Mouse (Mus musculus) embryonic stem cell, embryonic (primary cell): ENCODE data around the gene Comt.

Experiments used
- CTCF ChIA-PET, 4 experiments: fragments of 300-600 bp in 2 of 4; fragments of 350-600 bp in 2 of 4; sonication (Branson Sonifier 250); formaldehyde crosslinking; loops; one replicate each; lab custom pipeline; 2022; ENCODE audit warnings: inconsistent platforms in 2 of 4; lab: Charles Lee
- POLR2A ChIA-PET, 4 experiments: fragments of 300-600 bp in 2 of 4; fragments of 350-600 bp in 2 of 4; sonication (Branson Sonifier 250); formaldehyde crosslinking; loops; one replicate each; lab custom pipeline; 2022; ENCODE audit warnings: antibody characterized with exemption in 4 of 4, inconsistent platforms in 1 of 4; lab: Charles Lee

Comt gene

GRCm38 (mm10) chr16:18426802-18427280 is at the start of gene Comt:
TSS of gene Comt (minus strand) at chr16:18426852.
- ChIA-PET POLR2A (interaction anchor here in 2 of 4 experiments (0.5 to 1.7 kb wide), 5 partner anchors 21 to 449 kb away, joined by 3 to 4 read pairs (median 3); no protein-coding TSS in a partner anchor), CTCF (interaction anchor here in 3 of 4 experiments (0.5 to 1.9 kb wide), 7 partner anchors 17 to 190 kb away, joined by 3 to 10 read pairs (median 4); no protein-coding TSS in a partner anchor)

DNA sequence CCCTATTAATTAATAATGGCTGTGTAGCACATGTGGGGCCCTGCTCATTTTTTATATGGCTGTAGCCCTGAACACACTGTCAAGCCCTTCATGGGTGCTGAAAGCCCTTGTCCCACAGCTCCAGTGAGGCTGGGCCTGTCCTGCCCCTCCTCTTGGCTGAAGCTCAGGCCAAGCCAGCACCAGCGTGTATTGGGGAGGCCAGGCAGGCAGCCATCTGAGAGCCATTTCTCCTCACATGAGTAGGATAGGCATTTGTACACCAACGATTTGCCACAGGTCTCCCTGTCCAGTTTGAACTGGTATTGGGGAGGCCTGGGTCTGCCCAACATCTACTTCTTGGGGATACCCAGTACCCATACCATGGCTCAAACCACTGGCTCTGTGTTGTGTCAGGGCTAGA is 47.4 kb upstream of the Comt start:
- CTCF ChIA-PET = interaction anchor here in 2 of 4 experiments (1.0 to 3.8 kb wide), 2 partner anchors 30 to 129 kb away, joined by 3 to 18 read pairs; no protein-coding TSS in a partner anchor
- POLR2A ChIA-PET = interaction anchor here in 2 of 4 experiments (0.9 to 4.7 kb wide), 4 partner anchors 11 to 24 kb away, joined by 3 to 42 read pairs (median 22); partner anchors contain the start of gene Gnb1l (in 1 of the 2)

DNA sequence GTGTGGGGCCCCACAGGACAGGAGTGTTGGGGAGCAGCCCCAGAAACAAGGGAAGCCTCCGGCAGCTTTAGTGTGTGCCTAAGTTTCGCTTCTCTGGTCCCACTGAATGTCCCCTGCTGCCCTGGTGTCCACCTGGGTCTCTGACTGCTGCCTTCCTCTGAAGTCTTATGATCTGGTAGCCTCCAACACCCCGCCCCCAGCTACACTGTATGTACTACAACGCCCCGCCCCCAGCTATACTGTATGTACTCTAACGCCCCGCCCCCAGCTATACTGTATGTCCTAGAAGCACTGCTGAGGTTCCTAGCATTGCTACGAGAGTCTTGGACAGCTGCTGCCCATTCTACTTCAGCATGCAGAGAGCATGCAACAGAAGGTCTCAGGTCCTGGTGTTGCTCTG is 46.3 kb upstream of the Comt start:
- ChIA-PET CTCF (interaction anchor here in 2 of 4 experiments (0.8 to 3.8 kb wide), 8 partner anchors 9 to 128 kb away, joined by 3 to 27 read pairs (median 4); no protein-coding TSS in a partner anchor), POLR2A (interaction anchor here in 3 of 4 experiments (0.8 to 4.7 kb wide), 15 partner anchors 10 to 137 kb away, joined by 3 to 43 read pairs (median 6); partner anchors contain the start of gene Gnb1l (in 1 of the 3))

GRCm38 (mm10) chr16:18472416-18472815 is 45.8 kb upstream of the Comt start:
- ChIA-PET CTCF (interaction anchor here (0.7 to 3.8 kb wide), 14 partner anchors 10 to 224 kb away, joined by 3 to 27 read pairs (median 6); no protein-coding TSS in a partner anchor), POLR2A (interaction anchor here (0.7 to 4.7 kb wide), 27 partner anchors 9 to 406 kb away, joined by 3 to 43 read pairs (median 5); partner anchors contain the start of genes Gnb1l (in 1 of the 4), Hira (in 1 of the 4) and Mrpl40 (in 1 of the 4))

GRCm38 (mm10) chr16:18471976-18472375 is 45.3 kb upstream of the Comt start:
- CTCF ChIA-PET = interaction anchor here (0.6 to 3.8 kb wide), 27 partner anchors 8 to 224 kb away, joined by 3 to 27 read pairs (median 4); no protein-coding TSS in a partner anchor
- POLR2A ChIA-PET = interaction anchor here (0.6 to 4.7 kb wide), 34 partner anchors 9 to 406 kb away, joined by 3 to 43 read pairs (median 4); partner anchors contain the start of genes Cldn5 (in 1 of the 4), Gnb1l (in 1 of the 4), Hira (in 1 of the 4) and Mrpl40 (in 1 of the 4)

GRCm38 (mm10) chr16:18471381-18471955 is 44.8 kb upstream of the Comt start:
- ChIA-PET POLR2A (interaction anchor here in 3 of 4 experiments (0.6 to 4.7 kb wide), 30 partner anchors 8 to 407 kb away, joined by 3 to 43 read pairs (median 4); partner anchors contain the start of genes Cldn5 (in 1 of the 3), Gnb1l (in 1 of the 3), Hira (in 1 of the 3) and Mrpl40 (in 1 of the 3)), CTCF (interaction anchor here (0.6 to 3.8 kb wide), 35 partner anchors 8 to 225 kb away, joined by 3 to 27 read pairs (median 4); no protein-coding TSS in a partner anchor)

- ChIA-PET CTCF (interaction anchor here (0.8 to 3.8 kb wide), 32 partner anchors 8 to 225 kb away, joined by 3 to 27 read pairs (median 4); no protein-coding TSS in a partner anchor), POLR2A (interaction anchor here in 2 of 4 experiments (0.7 to 4.7 kb wide), 16 partner anchors 8 to 147 kb away, joined by 3 to 43 read pairs (median 6); partner anchors contain the start of gene Gnb1l (in 1 of the 2))
Observed at GRCm38 (mm10) chr16:18470829-18471228, 44.2 kb upstream of the Comt start.

DNA sequence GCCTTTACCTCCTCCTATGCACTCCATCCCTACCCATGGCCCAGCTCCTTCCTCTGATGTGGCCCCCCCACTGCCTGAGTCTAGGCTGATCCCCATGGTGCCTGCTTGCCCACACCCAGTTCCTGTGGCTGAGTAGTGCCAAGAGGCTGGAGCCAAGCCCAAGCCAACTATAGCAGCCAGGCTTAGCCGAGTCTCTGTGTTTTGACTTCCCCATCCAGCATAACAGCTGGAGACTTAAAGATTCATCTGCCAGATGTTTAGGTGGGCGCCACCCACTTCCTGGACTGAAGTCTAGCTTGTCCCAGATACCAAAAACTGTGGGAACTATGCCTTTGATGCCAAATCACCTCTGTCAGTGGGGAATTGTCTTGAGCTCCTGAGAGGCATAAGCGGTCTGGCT is 37.6 kb upstream of the Comt start:
- CTCF ChIA-PET = interaction anchor here in 2 of 4 experiments (0.6 to 2.2 kb wide), 2 partner anchors 21 to 57 kb away, joined by 3 to 8 read pairs; no protein-coding TSS in a partner anchor
- POLR2A ChIA-PET = interaction anchor here in 2 of 4 experiments (0.5 to 6.0 kb wide), 7 partner anchors 7 to 828 kb away, joined by 3 to 42 read pairs (median 4); no protein-coding TSS in a partner anchor

- POLR2A ChIA-PET = interaction anchor here in 3 of 4 experiments (0.6 to 6.0 kb wide), 14 partner anchors 9 to 141 kb away, joined by 3 to 42 read pairs (median 4); partner anchors contain the start of genes Gnb1l (in 1 of the 3), Rtl10 (in 1 of the 3) and Txnrd2 (in 1 of the 3)
- CTCF ChIA-PET = interaction anchor here (0.5 to 3.4 kb wide), 10 partner anchors 9 to 387 kb away, joined by 3 to 16 read pairs (median 3); no protein-coding TSS in a partner anchor
Observed at GRCm38 (mm10) chr16:18462598-18462997, 35.9 kb upstream of the Comt start.

GRCm38 (mm10) chr16:18462031-18462430 is 35.4 kb upstream of the Comt start:
- CTCF ChIA-PET = interaction anchor here in 3 of 4 experiments (0.7 to 3.4 kb wide), 6 partner anchors 9 to 156 kb away, joined by 3 to 16 read pairs (median 4); no protein-coding TSS in a partner anchor
- POLR2A ChIA-PET = interaction anchor here in 3 of 4 experiments (0.6 to 6.0 kb wide), 16 partner anchors 8 to 140 kb away, joined by 3 to 42 read pairs (median 4); partner anchors contain the start of genes Gnb1l (in 1 of the 3) and Rtl10 (in 1 of the 3)

DNA sequence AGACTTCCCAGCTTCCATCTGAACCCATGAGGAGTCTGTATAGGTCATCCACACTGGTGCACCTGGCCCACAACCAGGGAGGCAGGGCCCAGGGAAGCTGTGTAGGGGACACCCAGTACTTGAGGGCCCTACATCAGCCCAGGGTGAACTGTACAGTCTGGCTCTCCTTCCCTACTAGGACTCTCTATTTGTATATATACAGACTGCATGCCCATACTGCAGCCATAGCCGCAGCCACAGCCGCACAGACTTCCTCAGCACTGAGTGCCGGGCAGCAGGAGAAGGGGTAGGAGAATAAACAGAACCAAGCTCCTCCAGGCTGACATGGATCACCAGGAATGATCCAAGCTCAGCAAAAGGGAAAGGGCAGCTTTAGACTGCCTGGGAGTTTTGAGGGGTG is 34.2 kb upstream of the Comt start:
- ChIA-PET POLR2A (interaction anchor here (0.9 to 6.0 kb wide), 24 partner anchors 10 to 316 kb away, joined by 3 to 42 read pairs (median 4); partner anchors contain the start of genes Gnb1l (in 1 of the 4) and Rtl10 (in 1 of the 4)), CTCF (interaction anchor here (0.9 to 3.4 kb wide), 8 partner anchors 10 to 70 kb away, joined by 3 to 16 read pairs (median 4); no protein-coding TSS in a partner anchor)

- POLR2A ChIA-PET = interaction anchor here (0.6 to 6.0 kb wide), 23 partner anchors 9 to 317 kb away, joined by 3 to 42 read pairs (median 4); partner anchors contain the start of genes Gnb1l (in 1 of the 4) and Rtl10 (in 1 of the 4)
- CTCF ChIA-PET = interaction anchor here in 3 of 4 experiments (0.5 to 3.4 kb wide), 8 partner anchors 11 to 249 kb away, joined by 3 to 16 read pairs (median 6); partner anchors contain the start of genes Comt (in 1 of the 3) and Txnrd2 (in 1 of the 3)
Observed at GRCm38 (mm10) chr16:18459955-18460370, 33.3 kb upstream of the Comt start.

DNA sequence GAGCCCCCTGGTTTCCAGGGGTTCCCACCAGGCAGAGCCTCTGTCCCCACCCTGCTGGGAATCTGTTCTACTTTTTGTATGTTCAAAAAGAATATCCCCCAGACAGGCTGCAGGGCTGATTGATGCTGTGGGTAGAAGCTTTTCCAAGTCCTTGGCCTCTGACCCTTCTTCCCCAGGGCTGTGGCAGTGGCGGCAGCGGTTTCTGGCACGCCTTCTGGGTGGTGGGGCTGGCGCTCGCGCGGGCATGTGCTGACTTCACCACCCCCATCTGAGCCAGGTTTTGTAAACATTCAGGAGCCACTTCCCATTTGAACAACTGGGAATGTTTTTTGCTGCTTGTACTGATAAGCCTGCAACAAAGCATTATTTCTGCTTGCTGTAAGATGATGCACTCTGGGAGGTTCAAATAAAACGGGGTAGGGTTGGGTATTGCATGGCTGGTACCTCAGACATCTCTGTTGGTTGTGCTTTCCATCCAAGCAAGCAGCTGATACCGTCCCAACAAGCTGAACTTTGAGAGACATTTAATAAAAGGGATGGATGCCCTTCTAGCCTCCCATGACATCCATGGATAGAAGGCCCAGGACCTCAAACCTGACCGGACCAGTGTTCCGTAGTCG is 32.8 kb upstream of the Comt start:
- CTCF ChIA-PET = interaction anchor here in 3 of 4 experiments (0.5 to 3.4 kb wide), 9 partner anchors 10 to 249 kb away, joined by 3 to 16 read pairs (median 5); partner anchors contain the start of genes Comt (in 1 of the 3) and Txnrd2 (in 1 of the 3)
- POLR2A ChIA-PET = interaction anchor here (0.5 to 6.0 kb wide), 16 partner anchors 9 to 318 kb away, joined by 3 to 42 read pairs (median 4); no protein-coding TSS in a partner anchor

- ChIA-PET CTCF (interaction anchor here in 3 of 4 experiments (0.6 to 2.0 kb wide), 4 partner anchors 11 to 220 kb away, joined by 3 to 10 read pairs (median 5); partner anchors contain the start of genes Comt (in 1 of the 3) and Txnrd2 (in 1 of the 3)), POLR2A (interaction anchor here in 3 of 4 experiments (0.5 to 3.2 kb wide), 5 partner anchors 13 to 157 kb away, joined by 3 to 23 read pairs (median 3); no protein-coding TSS in a partner anchor)
Observed at GRCm38 (mm10) chr16:18458661-18459060, 32.0 kb upstream of the Comt start.

DNA sequence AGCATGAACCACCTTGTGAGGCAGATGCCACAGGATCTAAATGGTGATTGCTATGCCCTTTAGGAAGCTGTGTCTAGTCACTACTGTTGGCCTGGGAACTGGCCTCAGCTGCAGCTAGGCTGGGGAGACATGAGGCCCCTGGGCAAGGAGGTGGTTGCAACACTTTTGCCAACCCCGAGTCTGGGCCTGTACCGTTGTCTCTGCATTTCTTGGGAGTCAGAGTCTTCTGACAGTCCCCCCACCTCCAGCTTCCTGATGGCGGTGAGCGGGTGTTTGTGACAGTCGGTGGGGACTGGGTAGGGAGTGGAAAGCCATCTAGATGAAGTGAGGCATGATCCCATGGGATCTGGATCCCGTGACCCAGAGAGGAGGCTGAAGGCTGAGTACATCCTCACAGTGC is 28.8 kb upstream of the Comt start:
- CTCF ChIA-PET = interaction anchor here (0.6 to 5.1 kb wide), 8 partner anchors 11 to 140 kb away, joined by 3 to 31 read pairs (median 3); partner anchors contain the start of gene Tbx1 (in 1 of the 4)
- POLR2A ChIA-PET = interaction anchor here in 1 of 4 experiments (0.6 to 0.8 kb wide), 2 partner anchors 31 to 569 kb away, joined by 3 read pairs; no protein-coding TSS in a partner anchor

- CTCF ChIA-PET = interaction anchor here in 3 of 4 experiments (0.6 to 5.1 kb wide), 4 partner anchors 10 to 55 kb away, joined by 3 to 31 read pairs (median 13); no protein-coding TSS in a partner anchor
- POLR2A ChIA-PET = interaction anchor here in 2 of 4 experiments (1.0 to 1.6 kb wide), 4 partner anchors 8 to 38 kb away, joined by 3 to 4 read pairs (median 3); no protein-coding TSS in a partner anchor
Observed at GRCm38 (mm10) chr16:18453846-18454245, 27.2 kb upstream of the Comt start.
